Mouse (Mus musculus) E14TG2a.4 (cell line): ENCODE measurements at regions not wholly inside any gene's neighbourhood (a gene's known extent, or its start where the extent isn't known, plus 50 kb on each side); places are given as distances from the start of the nearest gene placed in this dataset.
"Not testable (repeated sequence)": the region's sequence is repeated elsewhere in the genome, so short reads cannot be mapped to it uniquely, and the experiment has no call there.

Source experiments
- H3K27me3 ChIP-seq: 2 replicates; pipeline ENCODE4 v1.6.1; 2014; ENCODE audit warnings: low read length, control low read depth; ENCODE audit not compliant: insufficient read depth
- H3K36me3 ChIP-seq: 2 replicates; pipeline ENCODE4 v1.6.1; 2014; ENCODE audit warnings: low read length, control low read depth; ENCODE audit not compliant: insufficient read depth
- H3K4me1 ChIP-seq: replicated peaks from 2 replicates; pipeline ENCODE4 v1.6.1; 2014; ENCODE audit warnings: low read depth, low read length, control low read depth
- H3K4me3 ChIP-seq: replicated peaks from 2 replicates; pipeline ENCODE4 v1.5.1; 2014; ENCODE audit warnings: mild to moderate bottlenecking, low read length
- H3K9me3 ChIP-seq: 2 replicates; pipeline ENCODE4 v1.6.1; 2014; ENCODE audit warnings: low read length, control low read depth
- CTCF ChIP-seq: conservative IDR thresholded peaks from 2 replicates; pipeline ENCODE4 v1.5.1; 2014; ENCODE audit warnings: low read length
- NANOG ChIP-seq: IDR thresholded peaks from 2 replicates; pipeline ENCODE4 v1.6.1; 2014; ENCODE audit warnings: borderline replicate concordance, low read length, mixed read lengths
- POU5F1 ChIP-seq: IDR thresholded peaks from 2 replicates; pipeline ENCODE4 v1.6.1; 2014; ENCODE audit warnings: low read length, borderline replicate concordance

DNA sequence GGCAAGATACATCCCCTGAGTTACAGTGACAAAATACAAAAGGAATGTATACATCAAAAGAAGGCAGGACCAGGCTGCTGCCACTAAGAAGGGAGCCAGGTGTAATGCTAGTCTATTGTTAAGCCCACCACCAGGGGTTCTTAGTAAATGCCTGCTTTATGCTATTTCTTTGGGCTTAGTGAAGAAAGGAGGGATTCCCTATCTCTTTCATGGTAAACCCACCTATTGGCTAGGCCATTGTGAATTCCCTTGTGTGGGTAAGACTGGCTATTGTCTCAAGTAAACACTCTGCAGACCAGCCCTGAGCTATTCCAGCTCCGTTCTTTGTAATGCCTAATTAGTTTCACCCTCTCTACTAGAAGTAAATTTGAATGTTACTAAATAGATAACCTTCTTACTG is 716.6 kb upstream of the 1700015G11Rik start:
- H3K4me1 ChIP-seq, result peaks cover 14% of the 10 kb centered on the region
- not testable (repeated sequence) for H3K27me3 ChIP-seq, H3K4me3 ChIP-seq
- H3K36me3 ChIP-seq, result peaks cover 19% of the 10 kb centered on the region
- peaks cover 26% of the 10 kb centered on the region for H3K9me3 ChIP-seq

DNA sequence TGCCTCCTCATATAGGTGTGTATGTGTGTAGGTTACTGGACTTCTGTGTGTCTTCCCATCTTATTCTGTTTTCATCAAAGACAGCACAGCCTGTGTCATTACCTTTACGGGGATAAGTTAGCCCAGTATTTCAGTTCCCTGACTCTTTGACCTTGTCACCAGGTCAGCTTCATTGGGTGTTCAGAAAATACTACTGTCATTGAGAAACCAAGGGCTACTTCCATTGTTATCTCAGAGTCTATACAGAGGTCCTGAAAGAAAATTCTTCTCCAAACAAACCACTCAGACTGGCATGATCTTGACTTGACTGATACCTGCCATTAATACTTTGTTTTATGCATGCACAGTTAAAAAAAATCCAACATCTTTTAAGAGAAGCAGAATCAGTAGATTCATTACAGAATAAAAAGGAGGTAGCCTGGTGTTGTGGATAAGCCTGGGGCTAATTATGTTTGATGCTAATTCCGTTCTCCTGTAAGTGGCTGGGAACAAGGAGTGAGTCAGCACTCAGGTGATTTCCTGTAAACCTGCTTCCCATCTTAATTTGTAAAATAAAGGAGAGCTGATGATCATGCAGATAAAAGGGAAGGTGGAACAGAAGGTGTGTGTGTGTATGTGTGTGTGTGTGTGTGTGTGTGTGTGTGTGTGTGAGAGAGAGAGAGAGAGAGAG is 710.8 kb upstream of the 1700015G11Rik start:
- TF ChIP-seq NANOG (peak; percentile 6; the same call in 1 of the 2 replicates), CTCF (no peak), POU5F1 (no peak)
- peaks cover 19% of the 10 kb centered on the region for H3K36me3 ChIP-seq
- no peak overlapping the region for H3K4me3 ChIP-seq
- peaks cover 35% of the 10 kb centered on the region for H3K9me3 ChIP-seq
- H3K4me1 ChIP-seq, result peaks cover 6% of the 10 kb centered on the region; the same call in 1 of the 2 replicates
- H3K27me3 ChIP-seq, result no peaks in the 10 kb centered on the region

DNA sequence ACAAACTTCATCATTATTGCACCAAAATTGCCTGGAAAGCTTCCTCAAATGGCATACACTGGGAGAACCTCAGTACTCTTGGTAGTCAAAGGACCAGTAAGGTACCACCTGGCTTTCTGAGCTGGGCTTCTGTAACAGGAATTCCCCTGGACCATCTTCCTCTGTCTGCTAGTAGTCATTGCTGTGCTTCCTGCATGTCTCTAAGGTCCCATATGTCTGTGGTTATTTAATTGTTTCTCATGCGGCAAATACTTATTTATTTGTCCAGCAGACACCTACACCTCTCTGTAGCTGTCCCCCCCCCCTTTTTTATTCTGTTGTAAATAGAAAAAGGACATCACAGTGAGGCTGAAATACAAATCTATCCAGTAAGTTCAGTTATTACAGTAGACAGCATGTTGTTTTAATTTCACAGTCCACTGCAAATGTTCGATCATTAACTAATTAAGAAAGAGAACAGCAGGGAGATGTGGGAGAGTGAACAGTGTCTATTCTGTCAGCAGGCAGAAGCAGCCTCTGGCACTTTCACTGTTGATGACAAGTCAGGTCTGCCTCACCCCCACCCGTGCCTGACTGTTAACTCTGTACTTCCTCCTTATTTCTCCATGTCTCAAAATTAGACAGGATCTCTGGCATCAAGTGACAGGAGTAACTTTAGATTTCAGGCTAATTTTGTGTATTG is 687.1 kb upstream of the 1700015G11Rik start:
- TF ChIP-seq CTCF, result no peak
- no peak for TF ChIP-seq POU5F1
- TF ChIP-seq NANOG, result no peak
- no peaks in the 10 kb centered on the region for H3K4me1 ChIP-seq
- H3K9me3 ChIP-seq, result no peaks in the 10 kb centered on the region
- H3K27me3 ChIP-seq, result no peaks in the 10 kb centered on the region
- H3K36me3 ChIP-seq, result no peaks in the 10 kb centered on the region
- no peak overlapping the region for H3K4me3 ChIP-seq

DNA sequence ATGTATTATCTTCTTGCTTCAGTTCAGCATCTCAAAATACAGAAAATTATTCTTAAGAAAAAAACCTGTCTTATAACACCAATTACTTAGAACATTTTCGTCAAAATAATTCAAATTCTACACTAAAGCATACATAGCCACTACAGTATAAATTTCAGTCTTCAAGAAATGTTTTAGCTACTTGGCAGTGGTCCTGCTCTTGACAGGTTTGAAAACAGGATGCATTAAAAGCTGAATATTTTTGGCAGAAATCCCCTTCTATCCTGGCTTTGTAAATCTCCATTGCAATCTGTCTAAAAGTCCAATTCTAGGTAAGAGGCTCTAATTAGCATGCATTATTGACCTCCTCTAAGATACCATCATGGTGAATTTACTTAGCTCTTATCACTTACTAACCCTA is 652.8 kb upstream of the 1700015G11Rik start:
- no peak for TF ChIP-seq POU5F1
- TF ChIP-seq NANOG, result no peak
- TF ChIP-seq CTCF, result no peak
- Histone ChIP-seq H3K27me3 (no peaks in the 10 kb centered on the region), H3K9me3 (no peaks in the 10 kb centered on the region), H3K36me3 (no peaks in the 10 kb centered on the region), H3K4me1 (no peaks in the 10 kb centered on the region), H3K4me3 (no peak overlapping the region)
